Mouse (Mus musculus) embryonic facial prominence, embryonic 11.5 days (tissue): ENCODE measurements around the gene Phldb3. TPM values are rescaled to one million over a fixed set of nuclear protein-coding genes. Genes with fewer than 3 reads are reported as not detected.
A peak's percentile ranks its signal among the peaks of the same experiment; 100 is the strongest.

Source experiments
- ATAC-seq: fragments of 200-750 bp; cut with Nextera tagmentation; replicated peaks from 2 replicates; pipeline ENCODE4 v1.8.0; 2017; ENCODE audit warnings: low read depth; ENCODE audit not compliant: insufficient number of reproducible peaks, low FRiP score, low TSS enrichment
- DNase-seq: peaks from one replicate; pipeline ENCODE4 v3.0.0-alpha.2; 2015; ENCODE audit warnings: low spot score
- H3K27ac ChIP-seq: fragments of 300-500 bp; sonication (generic); replicated peaks from 2 replicates; pipeline ENCODE4 v1.5.1; 2014; ENCODE audit warnings: mild to moderate bottlenecking, low read depth, low read length, control low read depth
- H3K27me3 ChIP-seq: fragments of 300-500 bp; sonication (generic); 2 replicates; pipeline ENCODE4 v1.6.1; 2014; ENCODE audit warnings: mild to moderate bottlenecking, low read length, moderate library complexity, mixed read lengths; ENCODE audit not compliant: control insufficient read depth, insufficient read depth
- H3K36me3 ChIP-seq: fragments of 300-500 bp; sonication (generic); replicated peaks from 2 replicates; pipeline ENCODE4 v1.6.1; 2014; ENCODE audit warnings: low read depth, mild to moderate bottlenecking, low read length, moderate library complexity, mixed read lengths; ENCODE audit not compliant: control insufficient read depth, insufficient read depth
- H3K4me1 ChIP-seq: fragments of 300-500 bp; sonication (generic); 2 replicates; pipeline ENCODE4 v1.6.1; 2014; ENCODE audit warnings: low read length, mixed read lengths; ENCODE audit not compliant: control insufficient read depth, insufficient read depth
- H3K4me2 ChIP-seq: fragments of 300-500 bp; sonication (generic); 2 replicates; pipeline ENCODE4 v1.6.1; 2014; ENCODE audit warnings: low read depth, mild to moderate bottlenecking, control low read depth, low read length, moderate library complexity
- H3K4me3 ChIP-seq: fragments of 300-500 bp; sonication (generic); 2 replicates; pipeline ENCODE4 v1.5.1; 2014; ENCODE audit warnings: low read depth, low read length, control low read depth
- H3K9ac ChIP-seq: fragments of 300-500 bp; sonication (generic); replicated peaks from 2 replicates; pipeline ENCODE4 v1.6.1; 2014; ENCODE audit warnings: mild to moderate bottlenecking, control low read depth, low read length
- H3K9me3 ChIP-seq: fragments of 300-500 bp; sonication (generic); replicated peaks from 2 replicates; pipeline ENCODE4 v1.6.1; 2016; ENCODE audit warnings: mild to moderate bottlenecking, low read length, inconsistent platforms, mixed read lengths; ENCODE audit not compliant: control insufficient read depth
- WGBS: fragments of 180-500 bp; shearing (Covaris S2); extraction: QIAGEN DNeasy Blood & Tissue Kit; methylation state at CpG from one replicate; pipeline ENCODE4 v1.1.7; 2014; 5-methylcytosine and 5-hydroxymethylcytosine counted together
- polyA plus RNA-seq: library from polyadenylated mRNA; unstranded; fragments of >200 nt; fragmentation: Nextera tagmentation; extraction: Ambion mirVana; gene quantifications from 2 replicates; pipeline ENCODE4 v1.2.1, GENCODE M21; 2014

The Phldb3 gene
- polyA plus RNA-seq, 1 experiment from 2014 or later: 0.10 TPM

- H3K9ac ChIP-seq: no peak overlapping the region
- ATAC-seq: no peak
- no peak overlapping the region for H3K4me3 ChIP-seq
- H3K9me3 ChIP-seq: no peaks in the 10 kb centered on the region
- DNase-seq: no peak
- WGBS: 89% methylated on average over 13 of the region's 13 CpGs
- H3K4me2 ChIP-seq: no peak overlapping the region
- H3K27ac ChIP-seq: no peak overlapping the region
- H3K27me3 ChIP-seq: peaks cover 25% of the 10 kb centered on the region
- no peaks in the 10 kb centered on the region for H3K4me1 ChIP-seq
- H3K36me3 ChIP-seq: no peaks in the 10 kb centered on the region
Measured at GRCm38 (mm10) chr7:24588336-24588735, 22.2 kb upstream of the Phldb3 start.

GRCm38 (mm10) chr7:24591735-24592134 lies 18.8 kb upstream of the Phldb3 start:
- H3K4me1 ChIP-seq: no peaks in the 10 kb centered on the region
- 66% methylated on average over 5 of the region's 5 CpGs for WGBS

GRCm38 (mm10) chr7:24592163-24592562 lies 18.4 kb upstream of the Phldb3 start:
- Histone ChIP-seq H3K4me3 (no peak overlapping the region), H3K27me3 (0 out of 2 replicates have a peak, but pooled peaks cover 2% of the 10 kb centered on the region), H3K4me2 (no peak overlapping the region), H3K9me3 (no peaks in the 10 kb centered on the region), H3K27ac (no peak overlapping the region), H3K4me1 (no peaks in the 10 kb centered on the region), H3K36me3 (no peaks in the 10 kb centered on the region), H3K9ac (no peak overlapping the region)
- no peak for DNase-seq
- WGBS: 61% methylated on average over 4 of the region's 4 CpGs
- ATAC-seq: no peak

More at GRCm38 (mm10) chr7:24591735-24592134, 18.8 kb upstream of the Phldb3 start:
- H3K4me3 ChIP-seq: no peak overlapping the region
- H3K4me2 ChIP-seq: no peak overlapping the region
- ATAC-seq: no peak
- DNase-seq: no peak
- H3K27me3 ChIP-seq: peaks cover 5% of the 10 kb centered on the region
- no peaks in the 10 kb centered on the region for H3K36me3 ChIP-seq
- no peaks in the 10 kb centered on the region for H3K9me3 ChIP-seq
- H3K9ac ChIP-seq: no peak overlapping the region
- H3K27ac ChIP-seq: no peak overlapping the region

- no peak overlapping the region for H3K4me2 ChIP-seq
- H3K9me3 ChIP-seq: no peaks in the 10 kb centered on the region
- no peak overlapping the region for H3K9ac ChIP-seq
- H3K36me3 ChIP-seq: no peaks in the 10 kb centered on the region
- H3K27me3 ChIP-seq: 0 out of 2 replicates have a peak, but pooled peaks cover 2% of the 10 kb centered on the region
- WGBS: 80% methylated on average over 6 of the region's 6 CpGs
- no peaks in the 10 kb centered on the region for H3K4me1 ChIP-seq
- no peak for DNase-seq
- no peak overlapping the region for H3K4me3 ChIP-seq
- H3K27ac ChIP-seq: no peak overlapping the region
- no peak for ATAC-seq
Measured at GRCm38 (mm10) chr7:24592781-24593180, 17.8 kb upstream of the Phldb3 start.

GRCm38 (mm10) chr7:24593621-24594308 lies 16.8 kb upstream of the Phldb3 start:
- 2% methylated on average over 39 of the region's 39 CpGs for WGBS
- no peaks in the 10 kb centered on the region for H3K9me3 ChIP-seq
- H3K4me2 ChIP-seq: peak overlapping the region; percentile 76
- H3K4me3 ChIP-seq: peak overlapping the region; percentile 66
- DNase-seq (peak; percentile 82), ATAC-seq (peak; percentile 92)
- H3K27ac ChIP-seq: no peak overlapping the region
- H3K4me1 ChIP-seq: no peaks in the 10 kb centered on the region
- 0 out of 2 replicates have a peak, but pooled peaks cover 2% of the 10 kb centered on the region for H3K27me3 ChIP-seq
- peak overlapping the region; percentile 74 for H3K9ac ChIP-seq
- H3K36me3 ChIP-seq: no peaks in the 10 kb centered on the region

GRCm38 (mm10) chr7:24594309-24594803 lies 16.2 kb upstream of the Phldb3 start:
- Histone ChIP-seq H3K36me3 (no peaks in the 10 kb centered on the region), H3K27me3 (0 out of 2 replicates have a peak, but pooled peaks cover 2% of the 10 kb centered on the region), H3K4me3 (peak overlapping the region; percentile 66), H3K4me2 (peak overlapping the region; percentile 76), H3K27ac (no peak overlapping the region), H3K9ac (peak overlapping the region; percentile 74), H3K9me3 (no peaks in the 10 kb centered on the region), H3K4me1 (no peaks in the 10 kb centered on the region)
- DNase-seq (peak; percentile 36), ATAC-seq (peak; percentile 46)
- 1% methylated on average over 13 of the region's 13 CpGs for WGBS

GRCm38 (mm10) chr7:24595464-24595863 lies 15.1 kb upstream of the Phldb3 start:
- DNase-seq (no peak), ATAC-seq (no peak)
- 64% methylated on average over 2 of the region's 2 CpGs for WGBS
- no peak overlapping the region for H3K27ac ChIP-seq
- no peak overlapping the region for H3K4me2 ChIP-seq
- no peaks in the 10 kb centered on the region for H3K9me3 ChIP-seq
- no peaks in the 10 kb centered on the region for H3K4me1 ChIP-seq
- no peaks in the 10 kb centered on the region for H3K36me3 ChIP-seq
- no peak overlapping the region for H3K9ac ChIP-seq
- H3K4me3 ChIP-seq: no peak overlapping the region
- 0 out of 2 replicates have a peak, but pooled peaks cover 2% of the 10 kb centered on the region for H3K27me3 ChIP-seq

- Histone ChIP-seq H3K4me1 (no peaks in the 10 kb centered on the region), H3K4me2 (no peak overlapping the region), H3K27ac (no peak overlapping the region), H3K4me3 (no peak overlapping the region), H3K27me3 (0 out of 2 replicates have a peak, but pooled peaks cover 2% of the 10 kb centered on the region), H3K9me3 (no peaks in the 10 kb centered on the region), H3K9ac (no peak overlapping the region), H3K36me3 (no peaks in the 10 kb centered on the region)
- 78% methylated on average over 4 of the region's 4 CpGs for WGBS
- DNase-seq (no peak), ATAC-seq (no peak)
Measured at GRCm38 (mm10) chr7:24598121-24598520, 12.4 kb upstream of the Phldb3 start.
